Mouse (Mus musculus) olfactory bulb, adult 2 months (tissue): ENCODE measurements around the gene Grb7.

Source experiments
- CTCF ChIP-seq: fragments of 200-500 bp; IDR thresholded peaks from 2 replicates; pipeline ENCODE4 v1.5.1; 2012; ENCODE audit warnings: low read depth, mild to moderate bottlenecking, low read length, moderate library complexity; ENCODE audit not compliant: insufficient read depth
- POLR2A ChIP-seq: fragments of 200-500 bp; IDR thresholded peaks from 2 replicates; pipeline ENCODE4 v1.6.1; 2012; ENCODE audit warnings: mild to moderate bottlenecking, low read depth, low read length, moderate library complexity; ENCODE audit not compliant: insufficient read depth

DNA sequence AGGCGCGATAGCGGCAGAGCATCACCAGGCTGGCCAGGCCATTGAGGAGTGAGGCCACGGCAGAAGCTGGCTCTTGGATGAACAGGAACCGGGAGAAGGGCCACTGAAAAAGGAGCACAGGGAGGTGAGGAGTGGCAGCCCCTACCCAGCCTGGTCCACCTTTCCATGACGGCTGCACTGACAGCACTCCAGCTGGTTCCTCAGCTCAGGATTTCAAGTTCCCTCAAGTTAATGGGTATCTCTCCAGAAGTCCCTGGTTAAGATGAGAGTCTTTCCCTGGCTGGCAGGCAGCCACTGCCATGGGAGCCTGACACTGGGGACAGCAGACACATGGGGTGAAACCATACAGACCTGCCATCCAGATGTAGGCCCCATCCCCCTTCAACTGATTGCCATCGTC is 48.2 kb upstream of the Grb7 start:
- TF ChIP-seq CTCF (no peak), POLR2A (no peak)
